Mouse (Mus musculus): ENCODE measurements around the gene Tns1. TPM values are rescaled to one million over a fixed set of nuclear protein-coding genes. Genes with fewer than 3 reads are reported as not detected.

The Tns1 gene
- polyA plus RNA-seq, 1 experiment from 2014 or later, result 15.5 TPM

DNA sequence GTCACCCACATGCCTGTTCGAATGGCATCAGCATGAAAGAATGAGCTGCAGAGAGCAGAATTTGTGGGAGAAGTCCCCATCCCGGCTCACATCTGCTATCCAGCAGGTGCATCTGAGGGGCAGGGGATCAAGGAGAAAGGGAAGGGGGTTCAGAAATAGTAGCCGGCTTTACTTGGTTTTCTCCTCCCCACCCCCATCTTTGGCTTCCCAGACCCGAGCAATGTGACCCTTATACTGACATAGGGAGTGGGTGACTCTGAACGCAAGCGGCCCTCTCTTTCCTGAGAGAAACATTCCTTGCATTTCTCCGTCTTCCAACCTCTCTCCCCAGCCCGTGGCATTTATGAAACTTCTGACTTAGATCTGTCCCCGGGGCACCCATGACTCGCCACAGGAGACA lies 185.7 kb downstream of the Tns1 start:
- H3K9me3 ChIP-seq (ENCODE audit: control insufficient read depth, low read length), result no peaks in the 10 kb centered on the region
- peaks cover 4% of the 10 kb centered on the region; the same call in 1 of the 2 replicates for H3K4me1 ChIP-seq (replicated peaks; ENCODE audit: control insufficient read depth, insufficient read depth, low read length)
- ATAC-seq (ENCODE audit: low FRiP score) (no peak), DNase-seq (ENCODE audit: low spot score) (no peak)
- no peaks in the 10 kb centered on the region for H3K36me3 ChIP-seq (replicated peaks; ENCODE audit: control insufficient read depth, insufficient read depth)
- no peak overlapping the region for H3K4me2 ChIP-seq (replicated peaks)
- no peaks in the 10 kb centered on the region for H3K27me3 ChIP-seq (ENCODE audit: control insufficient read depth, insufficient read depth, low read length)
- no peak overlapping the region for H3K27ac ChIP-seq
- no peak overlapping the region for H3K9ac ChIP-seq
- H3K4me3 ChIP-seq (replicated peaks; ENCODE audit: low read length), result no peak overlapping the region
- WGBS, result 66% methylated on average over 10 of the region's 10 CpGs

DNA sequence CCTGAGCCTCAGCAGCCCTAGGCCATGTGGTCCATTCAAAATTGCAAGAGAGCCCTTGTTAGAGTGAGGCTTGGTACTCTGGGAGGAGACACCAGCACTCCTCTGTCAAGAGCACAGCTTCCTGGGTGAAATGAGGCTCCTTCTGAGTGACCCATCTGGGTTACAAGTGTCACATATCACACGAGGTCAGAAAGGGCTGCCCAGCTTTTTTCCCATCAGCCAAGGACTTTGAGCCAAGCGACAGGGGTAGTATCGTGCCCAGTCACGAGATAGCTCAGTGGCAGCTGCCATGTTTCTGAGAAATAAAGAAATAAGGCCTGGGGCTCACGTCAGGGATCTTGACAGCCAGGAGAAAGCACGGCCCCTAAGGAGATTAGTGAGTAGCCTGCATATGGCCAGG lies 186.4 kb downstream of the Tns1 start:
- DNase-seq (ENCODE audit: low spot score) (no peak), ATAC-seq (ENCODE audit: low FRiP score) (no peak)
- WGBS, result 57% methylated on average over 6 of the region's 6 CpGs
- Histone ChIP-seq H3K27me3 (ENCODE audit: control insufficient read depth, insufficient read depth, low read length) (no peaks in the 10 kb centered on the region), H3K4me1 (replicated peaks; ENCODE audit: control insufficient read depth, insufficient read depth, low read length) (peaks cover under 1% of the 10 kb centered on the region; the same call in 1 of the 2 replicates), H3K36me3 (replicated peaks; ENCODE audit: control insufficient read depth, insufficient read depth) (no peaks in the 10 kb centered on the region), H3K9ac (no peak overlapping the region), H3K4me3 (replicated peaks; ENCODE audit: low read length) (no peak overlapping the region), H3K9me3 (ENCODE audit: control insufficient read depth, low read length) (no peaks in the 10 kb centered on the region), H3K27ac (no peak overlapping the region), H3K4me2 (replicated peaks) (no peak overlapping the region)

DNA sequence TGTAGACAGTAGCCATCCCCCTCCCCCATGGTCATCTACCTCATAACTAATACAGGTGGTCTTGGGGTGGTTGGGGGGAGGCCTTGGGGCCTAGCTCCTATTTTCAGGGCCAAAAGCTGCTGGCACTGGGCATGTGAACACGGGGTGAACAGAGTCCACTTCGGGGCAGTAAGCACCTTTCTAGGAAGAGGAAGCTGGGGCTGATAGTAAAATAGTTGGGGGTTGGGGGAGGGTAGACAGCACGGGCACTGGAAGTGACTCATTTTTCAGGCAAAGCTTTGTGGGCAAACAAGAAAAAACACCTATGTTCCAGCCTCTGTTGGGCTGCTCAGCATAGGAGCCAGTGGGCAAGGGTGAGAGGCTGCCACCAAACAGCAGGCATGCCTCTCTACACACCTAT lies 187.7 kb downstream of the Tns1 start:
- no peak overlapping the region for H3K4me3 ChIP-seq (replicated peaks; ENCODE audit: low read length)
- H3K4me1 ChIP-seq (replicated peaks; ENCODE audit: control insufficient read depth, insufficient read depth, low read length), result no peaks in the 10 kb centered on the region
- H3K9ac ChIP-seq, result no peak overlapping the region
- H3K36me3 ChIP-seq (replicated peaks; ENCODE audit: control insufficient read depth, insufficient read depth), result no peaks in the 10 kb centered on the region
- ATAC-seq (ENCODE audit: low FRiP score), result no peak
- 86% methylated on average over 3 of the region's 3 CpGs for WGBS
- H3K27ac ChIP-seq, result no peak overlapping the region
- H3K9me3 ChIP-seq (ENCODE audit: control insufficient read depth, low read length), result no peaks in the 10 kb centered on the region
- H3K4me2 ChIP-seq (replicated peaks), result no peak overlapping the region
- no peaks in the 10 kb centered on the region for H3K27me3 ChIP-seq (ENCODE audit: control insufficient read depth, insufficient read depth, low read length)
- no peak for DNase-seq (ENCODE audit: low spot score)

DNA sequence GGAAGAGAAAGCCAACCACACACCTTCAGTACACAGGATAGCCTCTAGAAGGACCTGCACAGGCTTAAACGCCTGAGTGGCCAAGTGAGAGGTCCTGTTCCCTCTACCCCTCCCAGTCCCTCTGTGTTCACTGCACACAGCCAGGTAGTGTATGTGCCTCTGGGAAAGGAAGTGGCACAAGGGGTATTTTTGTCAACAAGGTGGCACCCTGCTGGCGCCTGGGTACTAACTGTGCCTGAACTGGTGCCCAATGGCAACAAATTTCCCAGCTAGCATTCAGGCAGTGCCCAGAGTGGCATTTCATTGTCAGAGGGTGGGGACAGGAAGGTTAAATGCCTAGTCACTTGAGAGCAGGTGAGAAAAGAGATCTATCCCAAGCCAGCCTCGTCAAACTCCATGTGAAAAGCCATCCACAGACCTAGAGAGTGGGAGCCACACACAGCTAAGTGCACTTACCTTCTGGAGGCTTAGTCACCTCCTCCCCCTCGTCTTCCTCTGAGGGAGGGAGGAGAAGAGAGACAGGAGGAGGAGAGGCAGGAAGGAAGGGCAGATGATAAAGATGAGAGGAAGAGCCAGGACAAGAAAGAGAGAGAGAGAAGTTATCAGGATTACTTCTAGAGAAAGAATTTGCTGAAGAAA lies 188.7 kb downstream of the Tns1 start:
- no peaks in the 10 kb centered on the region for H3K4me1 ChIP-seq (replicated peaks; ENCODE audit: control insufficient read depth, insufficient read depth, low read length)
- no peak for ATAC-seq (ENCODE audit: low FRiP score)
- no peaks in the 10 kb centered on the region for H3K9me3 ChIP-seq (ENCODE audit: control insufficient read depth, low read length)
- no peak overlapping the region for H3K4me3 ChIP-seq (replicated peaks; ENCODE audit: low read length)
- no peak overlapping the region for H3K27ac ChIP-seq
- no peak for DNase-seq (ENCODE audit: low spot score)
- no peaks in the 10 kb centered on the region for H3K27me3 ChIP-seq (ENCODE audit: control insufficient read depth, insufficient read depth, low read length)
- no peak overlapping the region for H3K4me2 ChIP-seq (replicated peaks)
- 77% methylated on average over 4 of the region's 4 CpGs for whole genome bisulfite sequencing
- no peaks in the 10 kb centered on the region for H3K36me3 ChIP-seq (replicated peaks; ENCODE audit: control insufficient read depth, insufficient read depth)
- H3K9ac ChIP-seq, result no peak overlapping the region

DNA sequence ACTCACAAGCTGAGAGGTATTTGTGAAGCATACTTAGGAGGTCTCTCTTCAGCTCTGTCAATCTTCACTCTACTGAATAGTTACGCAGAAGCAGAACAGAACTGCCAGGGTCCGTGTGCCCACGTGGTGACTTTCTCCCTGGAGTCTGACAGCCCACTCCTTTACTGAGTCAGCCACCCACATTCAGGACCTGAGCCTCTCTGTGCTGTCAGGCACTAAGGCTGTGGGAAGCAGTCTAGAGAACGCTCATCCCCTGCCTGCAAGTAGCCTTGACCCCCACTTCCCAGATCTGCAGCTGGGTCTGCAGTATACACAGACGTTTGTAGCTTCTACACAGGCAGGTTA lies 191.1 kb downstream of the Tns1 start:
- Histone ChIP-seq H3K4me1 (replicated peaks; ENCODE audit: control insufficient read depth, insufficient read depth, low read length) (no peaks in the 10 kb centered on the region), H3K9ac (no peak overlapping the region), H3K27me3 (ENCODE audit: control insufficient read depth, insufficient read depth, low read length) (no peaks in the 10 kb centered on the region), H3K4me2 (replicated peaks) (no peak overlapping the region), H3K9me3 (ENCODE audit: control insufficient read depth, low read length) (no peaks in the 10 kb centered on the region), H3K27ac (peak overlapping the region; percentile 47; the same call in 1 of the 2 replicates), H3K36me3 (replicated peaks; ENCODE audit: control insufficient read depth, insufficient read depth) (no peaks in the 10 kb centered on the region), H3K4me3 (replicated peaks; ENCODE audit: low read length) (no peak overlapping the region)
- DNase-seq (ENCODE audit: low spot score) (no peak), ATAC-seq (ENCODE audit: low FRiP score) (no peak)
- WGBS, result 71% methylated on average over 5 of the region's 5 CpGs

DNA sequence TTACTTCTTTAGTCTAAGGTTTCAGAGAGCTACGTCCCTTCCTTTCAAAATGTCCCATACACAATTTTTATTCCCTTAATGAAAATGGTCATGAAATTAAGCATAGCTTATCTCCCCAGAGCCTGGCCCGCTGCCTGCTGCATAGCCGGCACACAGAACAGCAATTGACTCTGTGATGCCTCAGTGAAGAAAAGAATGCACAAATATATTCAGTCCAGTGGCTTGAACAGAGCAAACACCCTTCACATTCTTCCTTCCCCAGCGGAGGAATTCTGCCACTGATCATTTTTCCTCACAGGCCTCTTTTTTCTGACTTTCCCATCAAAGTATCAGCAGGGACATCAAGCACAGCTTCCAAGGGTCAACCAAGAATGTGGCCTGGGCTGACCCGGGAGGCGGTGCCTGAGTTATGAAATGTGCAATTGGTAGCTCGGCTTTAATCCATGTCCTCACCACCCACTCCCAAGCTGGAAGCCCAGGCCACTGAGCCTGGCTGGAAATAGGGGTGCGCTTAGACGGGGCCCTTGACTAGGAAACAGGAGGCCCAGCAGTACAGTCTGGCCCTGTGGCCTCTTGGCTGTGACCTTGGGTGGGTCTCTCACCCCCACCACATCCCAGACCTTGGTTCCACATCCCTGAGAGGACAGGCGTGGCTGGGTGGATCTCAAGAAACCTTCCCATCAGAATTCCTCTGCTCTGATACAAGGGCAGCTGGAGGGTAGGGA lies 191.7 kb downstream of the Tns1 start:
- H3K9ac ChIP-seq, result no peak overlapping the region
- ATAC-seq (ENCODE audit: low FRiP score) (no peak), DNase-seq (ENCODE audit: low spot score) (no peak)
- no peak overlapping the region for H3K4me2 ChIP-seq (replicated peaks)
- no peaks in the 10 kb centered on the region for H3K9me3 ChIP-seq (ENCODE audit: control insufficient read depth, low read length)
- H3K36me3 ChIP-seq (replicated peaks; ENCODE audit: control insufficient read depth, insufficient read depth), result no peaks in the 10 kb centered on the region
- peak overlapping the region; percentile 47; the same call in 1 of the 2 replicates for H3K27ac ChIP-seq
- H3K4me3 ChIP-seq (replicated peaks; ENCODE audit: low read length), result no peak overlapping the region
- WGBS, result 73% methylated on average over 10 of the region's 10 CpGs
- no peaks in the 10 kb centered on the region for H3K27me3 ChIP-seq (ENCODE audit: control insufficient read depth, insufficient read depth, low read length)
- H3K4me1 ChIP-seq (replicated peaks; ENCODE audit: control insufficient read depth, insufficient read depth, low read length), result no peaks in the 10 kb centered on the region

DNA sequence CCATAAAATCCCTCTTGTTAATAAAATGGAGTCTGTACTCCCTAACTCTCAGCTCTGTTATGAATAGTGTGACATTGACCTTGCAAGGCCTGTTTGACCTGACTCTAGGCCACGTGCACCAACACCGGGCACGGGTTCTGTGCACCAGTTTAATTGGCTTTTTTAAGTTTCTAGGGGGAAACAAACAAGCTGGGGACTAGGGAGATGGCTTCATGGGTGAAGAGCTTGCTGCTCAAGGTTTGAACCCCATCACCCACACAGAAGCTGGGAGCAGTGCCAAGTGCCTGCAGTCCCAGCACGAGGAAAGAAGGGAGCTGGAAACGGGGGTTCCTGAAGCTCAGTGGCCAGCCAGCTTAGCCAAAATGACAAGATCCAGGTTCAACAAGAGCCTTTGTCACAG lies 192.4 kb downstream of the Tns1 start:
- H3K9me3 ChIP-seq (ENCODE audit: control insufficient read depth, low read length), result no peaks in the 10 kb centered on the region
- no peaks in the 10 kb centered on the region for H3K27me3 ChIP-seq (ENCODE audit: control insufficient read depth, insufficient read depth, low read length)
- WGBS, result 69% methylated on average over 5 of the region's 5 CpGs
- no peaks in the 10 kb centered on the region for H3K4me1 ChIP-seq (replicated peaks; ENCODE audit: control insufficient read depth, insufficient read depth, low read length)
- no peak overlapping the region for H3K27ac ChIP-seq
- no peak overlapping the region for H3K9ac ChIP-seq
- DNase-seq (ENCODE audit: low spot score) (no peak), ATAC-seq (ENCODE audit: low FRiP score) (no peak)
- no peak overlapping the region for H3K4me3 ChIP-seq (replicated peaks; ENCODE audit: low read length)
- no peak overlapping the region for H3K4me2 ChIP-seq (replicated peaks)
- no peaks in the 10 kb centered on the region for H3K36me3 ChIP-seq (replicated peaks; ENCODE audit: control insufficient read depth, insufficient read depth)

DNA sequence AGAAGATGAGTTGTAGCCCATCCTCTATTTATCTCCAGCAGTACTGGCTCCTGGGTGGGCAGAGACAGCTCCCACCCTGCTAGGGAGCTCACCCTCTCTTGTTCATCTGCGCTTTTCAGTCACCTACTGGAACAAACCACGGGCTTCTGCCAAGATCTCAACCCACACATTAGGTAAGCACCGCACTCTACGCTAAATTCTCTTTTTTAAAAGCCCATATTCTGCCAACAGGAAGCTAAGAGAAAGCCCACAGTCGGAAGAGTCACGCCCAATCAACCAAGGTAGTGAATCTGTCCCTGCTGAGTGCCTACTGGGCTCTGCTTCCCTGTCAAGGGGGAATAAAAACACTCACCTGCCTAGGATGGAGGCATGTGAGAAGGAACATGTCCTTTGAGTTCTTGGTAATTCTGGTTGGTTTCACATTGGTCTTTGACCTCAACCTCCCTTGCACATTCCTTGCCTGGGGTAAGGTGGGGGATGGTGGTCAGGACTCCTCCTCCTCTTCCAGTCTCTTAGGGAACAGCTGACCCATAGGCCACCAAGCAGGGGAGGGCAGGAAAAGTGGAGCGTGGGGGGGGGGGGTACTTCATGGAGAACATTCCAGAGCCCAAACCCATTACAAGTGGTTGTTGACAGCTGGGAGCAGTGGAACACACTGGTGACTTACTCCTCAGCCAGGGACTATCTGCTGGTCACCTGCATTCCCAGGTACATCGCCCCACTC lies 193.7 kb downstream of the Tns1 start:
- Histone ChIP-seq H3K4me2 (replicated peaks) (no peak overlapping the region), H3K9ac (no peak overlapping the region), H3K9me3 (ENCODE audit: control insufficient read depth, low read length) (no peaks in the 10 kb centered on the region), H3K4me3 (replicated peaks; ENCODE audit: low read length) (no peak overlapping the region), H3K36me3 (replicated peaks; ENCODE audit: control insufficient read depth, insufficient read depth) (no peaks in the 10 kb centered on the region), H3K27me3 (ENCODE audit: control insufficient read depth, insufficient read depth, low read length) (no peaks in the 10 kb centered on the region), H3K4me1 (replicated peaks; ENCODE audit: control insufficient read depth, insufficient read depth, low read length) (no peaks in the 10 kb centered on the region), H3K27ac (no peak overlapping the region)
- DNase-seq (ENCODE audit: low spot score) (no peak), ATAC-seq (ENCODE audit: low FRiP score) (no peak)
- 87% methylated on average over 8 of the region's 8 CpGs for WGBS

DNA sequence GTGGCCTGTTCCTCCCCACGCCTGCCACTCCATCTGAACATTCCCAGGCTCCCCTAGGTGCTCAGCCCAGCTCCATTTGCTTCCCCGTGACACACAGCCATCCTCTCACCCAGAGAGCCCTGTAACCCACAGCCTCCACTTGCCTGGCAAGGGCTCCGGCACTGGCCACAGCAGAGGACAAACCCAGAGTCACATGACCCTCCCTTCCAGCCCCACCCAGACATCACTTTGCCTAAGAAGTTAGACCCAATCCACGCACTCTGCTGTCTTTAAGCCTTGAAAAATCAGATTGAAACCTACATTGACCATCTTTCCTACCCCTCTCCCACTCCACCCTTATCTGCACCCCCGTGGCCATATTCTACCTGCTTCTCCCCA lies 194.3 kb downstream of the Tns1 start:
- ATAC-seq (ENCODE audit: low FRiP score) (no peak), DNase-seq (ENCODE audit: low spot score) (no peak)
- H3K27ac ChIP-seq, result no peak overlapping the region
- H3K4me2 ChIP-seq (replicated peaks), result no peak overlapping the region
- WGBS, result 86% methylated on average over 5 of the region's 5 CpGs
- H3K9ac ChIP-seq, result no peak overlapping the region
- H3K9me3 ChIP-seq (ENCODE audit: control insufficient read depth, low read length), result no peaks in the 10 kb centered on the region
- H3K4me3 ChIP-seq (replicated peaks; ENCODE audit: low read length), result no peak overlapping the region
- H3K4me1 ChIP-seq (replicated peaks; ENCODE audit: control insufficient read depth, insufficient read depth, low read length), result no peaks in the 10 kb centered on the region
- no peaks in the 10 kb centered on the region for H3K36me3 ChIP-seq (replicated peaks; ENCODE audit: control insufficient read depth, insufficient read depth)
- no peaks in the 10 kb centered on the region for H3K27me3 ChIP-seq (ENCODE audit: control insufficient read depth, insufficient read depth, low read length)
